Mouse (Mus musculus): ENCODE measurements around the gene Batf. TPM values are rescaled to one million over a fixed set of nuclear protein-coding genes. Genes with fewer than 3 reads are reported as not detected.

Gene Batf
- 3.9 TPM in 2 replicates for polyA plus RNA-seq (2015; fragmentation: Nextera tagmentation; extraction: Ambion mirVana)

- H3K4me2 ChIP-seq (replicated peaks; ENCODE audit: low read depth, low read length): peak within 1 kb of the TSS; percentile 44
- peak within 1 kb of the TSS; percentile 50 for H3K9ac ChIP-seq (replicated peaks; ENCODE audit: low read length)
- no peaks in the 10 kb centered on the region; the same call in 1 of the 2 replicates for H3K4me1 ChIP-seq (ENCODE audit: insufficient read depth, low read length)
- no peak within 1 kb of the TSS for H3K27ac ChIP-seq (ENCODE audit: low read length)
- ATAC-seq (ENCODE audit: low FRiP score, low TSS enrichment): no peak
- 36% methylated on average over 21 of the region's 22 CpGs for WGBS
- H3K27me3 ChIP-seq (ENCODE audit: insufficient read depth, low read length): no peaks in the 10 kb centered on the region
- no peaks in the 10 kb centered on the region for H3K9me3 ChIP-seq (ENCODE audit: low read length)
- H3K4me3 ChIP-seq (ENCODE audit: low read length): peak within 1 kb of the TSS; percentile 22
- no peaks in the 10 kb centered on the region for H3K36me3 ChIP-seq (ENCODE audit: insufficient read depth, low read length)
Observed at GRCm38 (mm10) chr12:85686466-85687216, at the start of gene Batf. Batf (plus strand) TSS chr12:85686669.

GRCm38 (mm10) chr12:85637932-85638331 lies 48.5 kb upstream of the Batf start:
- Histone ChIP-seq H3K27ac (ENCODE audit: low read length) (no peak overlapping the region), H3K9me3 (ENCODE audit: low read length) (no peaks in the 10 kb centered on the region), H3K27me3 (ENCODE audit: insufficient read depth, low read length) (no peaks in the 10 kb centered on the region), H3K4me3 (ENCODE audit: low read length) (no peak overlapping the region), H3K4me2 (replicated peaks; ENCODE audit: low read depth, low read length) (no peak overlapping the region), H3K4me1 (ENCODE audit: insufficient read depth, low read length) (0 out of 2 replicates have a peak, but pooled peaks cover 6% of the 10 kb centered on the region), H3K36me3 (ENCODE audit: insufficient read depth, low read length) (no peaks in the 10 kb centered on the region; the same call in 1 of the 2 replicates), H3K9ac (replicated peaks; ENCODE audit: low read length) (no peak overlapping the region)
- no peak for ATAC-seq (ENCODE audit: low FRiP score, low TSS enrichment)
- 53% methylated on average over 9 of the region's 9 CpGs for WGBS

- ATAC-seq (ENCODE audit: low FRiP score, low TSS enrichment): no peak
- Histone ChIP-seq H3K27ac (ENCODE audit: low read length) (no peak overlapping the region), H3K4me2 (replicated peaks; ENCODE audit: low read depth, low read length) (no peak overlapping the region)
Observed at GRCm38 (mm10) chr12:85638541-85639325, 47.7 kb upstream of the Batf start.

GRCm38 (mm10) chr12:85639326-85640008 lies 47.0 kb upstream of the Batf start:
- 84% methylated on average over 12 of the region's 12 CpGs for WGBS
- Histone ChIP-seq H3K36me3 (ENCODE audit: insufficient read depth, low read length) (no peaks in the 10 kb centered on the region; the same call in 1 of the 2 replicates), H3K27me3 (ENCODE audit: insufficient read depth, low read length) (no peaks in the 10 kb centered on the region), H3K4me2 (replicated peaks; ENCODE audit: low read depth, low read length) (no peak overlapping the region), H3K4me1 (ENCODE audit: insufficient read depth, low read length) (0 out of 2 replicates have a peak, but pooled peaks cover 6% of the 10 kb centered on the region), H3K9me3 (ENCODE audit: low read length) (no peaks in the 10 kb centered on the region), H3K9ac (replicated peaks; ENCODE audit: low read length) (no peak overlapping the region), H3K4me3 (ENCODE audit: low read length) (no peak overlapping the region), H3K27ac (ENCODE audit: low read length) (no peak overlapping the region)
- ATAC-seq (ENCODE audit: low FRiP score, low TSS enrichment): no peak

More at GRCm38 (mm10) chr12:85638541-85639325, 47.7 kb upstream of the Batf start:
- 0 out of 2 replicates have a peak, but pooled peaks cover 6% of the 10 kb centered on the region for H3K4me1 ChIP-seq (ENCODE audit: insufficient read depth, low read length)
- no peaks in the 10 kb centered on the region for H3K9me3 ChIP-seq (ENCODE audit: low read length)
- WGBS: 81% methylated on average over 20 of the region's 20 CpGs
- H3K9ac ChIP-seq (replicated peaks; ENCODE audit: low read length): no peak overlapping the region
- H3K36me3 ChIP-seq (ENCODE audit: insufficient read depth, low read length): no peaks in the 10 kb centered on the region; the same call in 1 of the 2 replicates
- no peaks in the 10 kb centered on the region for H3K27me3 ChIP-seq (ENCODE audit: insufficient read depth, low read length)
- H3K4me3 ChIP-seq (ENCODE audit: low read length): no peak overlapping the region

GRCm38 (mm10) chr12:85640852-85641563 lies 45.5 kb upstream of the Batf start:
- no peak for ATAC-seq (ENCODE audit: low FRiP score, low TSS enrichment)
- no peak overlapping the region for H3K27ac ChIP-seq (ENCODE audit: low read length)
- H3K4me1 ChIP-seq (ENCODE audit: insufficient read depth, low read length): 0 out of 2 replicates have a peak, but pooled peaks cover 6% of the 10 kb centered on the region
- H3K4me2 ChIP-seq (replicated peaks; ENCODE audit: low read depth, low read length): no peak overlapping the region
- H3K27me3 ChIP-seq (ENCODE audit: insufficient read depth, low read length): no peaks in the 10 kb centered on the region
- H3K9ac ChIP-seq (replicated peaks; ENCODE audit: low read length): no peak overlapping the region
- no peak overlapping the region for H3K4me3 ChIP-seq (ENCODE audit: low read length)
- no peaks in the 10 kb centered on the region for H3K9me3 ChIP-seq (ENCODE audit: low read length)
- 57% methylated on average over 10 of the region's 10 CpGs for WGBS
- no peaks in the 10 kb centered on the region; the same call in 1 of the 2 replicates for H3K36me3 ChIP-seq (ENCODE audit: insufficient read depth, low read length)

GRCm38 (mm10) chr12:85641564-85641931 lies 44.9 kb upstream of the Batf start:
- H3K27ac ChIP-seq (ENCODE audit: low read length): no peak overlapping the region
- H3K36me3 ChIP-seq (ENCODE audit: insufficient read depth, low read length): no peaks in the 10 kb centered on the region; the same call in 1 of the 2 replicates
- no peak overlapping the region for H3K9ac ChIP-seq (replicated peaks; ENCODE audit: low read length)
- no peak overlapping the region for H3K4me2 ChIP-seq (replicated peaks; ENCODE audit: low read depth, low read length)
- 0 out of 2 replicates have a peak, but pooled peaks cover 6% of the 10 kb centered on the region for H3K4me1 ChIP-seq (ENCODE audit: insufficient read depth, low read length)
- no peaks in the 10 kb centered on the region for H3K9me3 ChIP-seq (ENCODE audit: low read length)
- no peak for ATAC-seq (ENCODE audit: low FRiP score, low TSS enrichment)
- H3K4me3 ChIP-seq (ENCODE audit: low read length): no peak overlapping the region
- WGBS: 51% methylated on average over 4 of the region's 4 CpGs
- no peaks in the 10 kb centered on the region for H3K27me3 ChIP-seq (ENCODE audit: insufficient read depth, low read length)

- no peaks in the 10 kb centered on the region for H3K27me3 ChIP-seq (ENCODE audit: insufficient read depth, low read length)
- 0 out of 2 replicates have a peak, but pooled peaks cover 6% of the 10 kb centered on the region for H3K4me1 ChIP-seq (ENCODE audit: insufficient read depth, low read length)
- no peaks in the 10 kb centered on the region; the same call in 1 of the 2 replicates for H3K36me3 ChIP-seq (ENCODE audit: insufficient read depth, low read length)
- no peak overlapping the region for H3K9ac ChIP-seq (replicated peaks; ENCODE audit: low read length)
- H3K27ac ChIP-seq (ENCODE audit: low read length): no peak overlapping the region
- no peaks in the 10 kb centered on the region for H3K9me3 ChIP-seq (ENCODE audit: low read length)
- ATAC-seq (ENCODE audit: low FRiP score, low TSS enrichment): no peak
- no peak overlapping the region for H3K4me3 ChIP-seq (ENCODE audit: low read length)
- H3K4me2 ChIP-seq (replicated peaks; ENCODE audit: low read depth, low read length): no peak overlapping the region
- 68% methylated on average over 5 of the region's 5 CpGs for WGBS
Observed at GRCm38 (mm10) chr12:85643735-85644134, 42.7 kb upstream of the Batf start.

- H3K9ac ChIP-seq (replicated peaks; ENCODE audit: low read length): no peak overlapping the region
- 0 out of 2 replicates have a peak, but pooled peaks cover 3% of the 10 kb centered on the region for H3K4me1 ChIP-seq (ENCODE audit: insufficient read depth, low read length)
- no peaks in the 10 kb centered on the region for H3K27me3 ChIP-seq (ENCODE audit: insufficient read depth, low read length)
- 93% methylated on average over 4 of the region's 4 CpGs for WGBS
- H3K9me3 ChIP-seq (ENCODE audit: low read length): no peaks in the 10 kb centered on the region
- no peak overlapping the region for H3K4me3 ChIP-seq (ENCODE audit: low read length)
- ATAC-seq (ENCODE audit: low FRiP score, low TSS enrichment): no peak
- H3K36me3 ChIP-seq (ENCODE audit: insufficient read depth, low read length): no peaks in the 10 kb centered on the region
- no peak overlapping the region for H3K4me2 ChIP-seq (replicated peaks; ENCODE audit: low read depth, low read length)
- H3K27ac ChIP-seq (ENCODE audit: low read length): no peak overlapping the region
Observed at GRCm38 (mm10) chr12:85645664-85646063, 40.8 kb upstream of the Batf start.

GRCm38 (mm10) chr12:85647346-85647745 lies 39.1 kb upstream of the Batf start:
- no peaks in the 10 kb centered on the region for H3K9me3 ChIP-seq (ENCODE audit: low read length)
- no peaks in the 10 kb centered on the region for H3K36me3 ChIP-seq (ENCODE audit: insufficient read depth, low read length)
- no peak for ATAC-seq (ENCODE audit: low FRiP score, low TSS enrichment)
- no peak overlapping the region for H3K27ac ChIP-seq (ENCODE audit: low read length)
- H3K9ac ChIP-seq (replicated peaks; ENCODE audit: low read length): no peak overlapping the region
- H3K4me3 ChIP-seq (ENCODE audit: low read length): no peak overlapping the region
- H3K27me3 ChIP-seq (ENCODE audit: insufficient read depth, low read length): no peaks in the 10 kb centered on the region
- H3K4me2 ChIP-seq (replicated peaks; ENCODE audit: low read depth, low read length): no peak overlapping the region
- WGBS: 45% methylated on average over 10 of the region's 10 CpGs
- H3K4me1 ChIP-seq (ENCODE audit: insufficient read depth, low read length): no peaks in the 10 kb centered on the region
